Mouse (Mus musculus): ENCODE measurements around the gene Slc38a4. TPM values are rescaled to one million over a fixed set of nuclear protein-coding genes. Genes with fewer than 3 reads are reported as not detected.
A peak's percentile ranks its signal among the peaks of the same experiment; 100 is the strongest.

Gene Slc38a4
- polyA plus RNA-seq (2016; fragmentation: Nextera tagmentation; extraction: Ambion mirVana): 159 and 174 TPM in 2 replicates

- peaks cover 14% of the 10 kb centered on the region for H3K9me3 ChIP-seq (replicated peaks)
- peak; percentile 69 for ATAC-seq (ENCODE audit: insufficient number of reproducible peaks, low FRiP score)
- H3K36me3 ChIP-seq: no peaks in the 10 kb centered on the region
- no peaks in the 10 kb centered on the region for H3K27me3 ChIP-seq (replicated peaks)
- peak within 1 kb of the TSS; percentile 66 for H3K4me3 ChIP-seq
- 54% methylated on average over 9 of the region's 9 CpGs for WGBS
- H3K4me2 ChIP-seq: peak within 1 kb of the TSS; percentile 65
- H3K9ac ChIP-seq: peak within 1 kb of the TSS; percentile 87
- peak within 1 kb of the TSS; percentile 87 for H3K27ac ChIP-seq (ENCODE audit: poor library complexity, severe bottlenecking)
- H3K4me1 ChIP-seq (replicated peaks): peaks cover 25% of the 10 kb centered on the region; the same call in 1 of the 2 replicates
Measured at GRCm38 (mm10) chr15:97055794-97056193, at the start of gene Slc38a4. Gene Slc38a4 (minus strand): TSS chr15:97055956.

- Histone ChIP-seq H3K36me3 (no peaks in the 10 kb centered on the region), H3K9ac (no peak overlapping the region), H3K4me3 (no peak overlapping the region), H3K27me3 (replicated peaks) (no peaks in the 10 kb centered on the region), H3K4me2 (no peak overlapping the region), H3K27ac (ENCODE audit: poor library complexity, severe bottlenecking) (peak overlapping the region; percentile 53), H3K9me3 (replicated peaks) (no peaks in the 10 kb centered on the region), H3K4me1 (replicated peaks) (peaks cover 59% of the 10 kb centered on the region)
- 5% methylated on average over 3 of the region's 3 CpGs for WGBS
- peak; percentile 47; the same call in 1 of the 2 replicates for ATAC-seq (ENCODE audit: insufficient number of reproducible peaks, low FRiP score)
Measured at GRCm38 (mm10) chr15:97104889-97105391, 49.2 kb upstream of the Slc38a4 start.

- ATAC-seq (ENCODE audit: insufficient number of reproducible peaks, low FRiP score): no peak
- Histone ChIP-seq H3K4me2 (no peak overlapping the region), H3K4me1 (replicated peaks) (peaks cover 59% of the 10 kb centered on the region), H3K4me3 (no peak overlapping the region), H3K9ac (no peak overlapping the region), H3K9me3 (replicated peaks) (no peaks in the 10 kb centered on the region), H3K27ac (ENCODE audit: poor library complexity, severe bottlenecking) (peak overlapping the region; percentile 53; the same call in 1 of the 2 replicates), H3K27me3 (replicated peaks) (no peaks in the 10 kb centered on the region), H3K36me3 (no peaks in the 10 kb centered on the region)
- WGBS: 91% methylated on average over 3 of the region's 3 CpGs
Measured at GRCm38 (mm10) chr15:97104048-97104447, 48.3 kb upstream of the Slc38a4 start.

- 0 out of 2 replicates have a peak, but pooled peaks have one; percentile 46 for ATAC-seq (ENCODE audit: insufficient number of reproducible peaks, low FRiP score)
- no peaks in the 10 kb centered on the region for H3K27me3 ChIP-seq (replicated peaks)
- WGBS: 17% methylated on average over 10 of the region's 10 CpGs
- peak overlapping the region; percentile 26; the same call in 1 of the 2 replicates for H3K4me2 ChIP-seq
- H3K4me1 ChIP-seq (replicated peaks): peaks cover 52% of the 10 kb centered on the region
- no peaks in the 10 kb centered on the region for H3K9me3 ChIP-seq (replicated peaks)
- no peaks in the 10 kb centered on the region for H3K36me3 ChIP-seq
- H3K9ac ChIP-seq: no peak overlapping the region
- no peak overlapping the region for H3K4me3 ChIP-seq
- peak overlapping the region; percentile 94 for H3K27ac ChIP-seq (ENCODE audit: poor library complexity, severe bottlenecking)
Measured at GRCm38 (mm10) chr15:97102811-97103210, 47.1 kb upstream of the Slc38a4 start.

GRCm38 (mm10) chr15:97102181-97102580 is 46.4 kb upstream of the Slc38a4 start:
- H3K4me2 ChIP-seq: no peak overlapping the region

GRCm38 (mm10) chr15:97099101-97099500 is 43.3 kb upstream of the Slc38a4 start:
- Histone ChIP-seq H3K36me3 (no peaks in the 10 kb centered on the region), H3K4me1 (replicated peaks) (peaks cover 25% of the 10 kb centered on the region), H3K4me3 (no peak overlapping the region), H3K9me3 (replicated peaks) (no peaks in the 10 kb centered on the region; the same call in 1 of the 2 replicates), H3K27ac (ENCODE audit: poor library complexity, severe bottlenecking) (no peak overlapping the region), H3K9ac (no peak overlapping the region), H3K4me2 (no peak overlapping the region), H3K27me3 (replicated peaks) (no peaks in the 10 kb centered on the region)
- no peak for ATAC-seq (ENCODE audit: insufficient number of reproducible peaks, low FRiP score)
- 95% methylated on average over 10 of the region's 10 CpGs for WGBS

More at GRCm38 (mm10) chr15:97102181-97102580, 46.4 kb upstream of the Slc38a4 start:
- peak overlapping the region; percentile 94 for H3K27ac ChIP-seq (ENCODE audit: poor library complexity, severe bottlenecking)
- H3K36me3 ChIP-seq: no peaks in the 10 kb centered on the region
- no peak overlapping the region for H3K9ac ChIP-seq
- peaks cover 49% of the 10 kb centered on the region for H3K4me1 ChIP-seq (replicated peaks)
- ATAC-seq (ENCODE audit: insufficient number of reproducible peaks, low FRiP score): peak; percentile 73
- no peaks in the 10 kb centered on the region for H3K9me3 ChIP-seq (replicated peaks)
- WGBS: 53% methylated on average over 5 of the region's 5 CpGs
- no peak overlapping the region for H3K4me3 ChIP-seq
- H3K27me3 ChIP-seq (replicated peaks): no peaks in the 10 kb centered on the region

- H3K27ac ChIP-seq (ENCODE audit: poor library complexity, severe bottlenecking): no peak overlapping the region
- 80% methylated on average over 4 of the region's 4 CpGs for WGBS
- no peaks in the 10 kb centered on the region; the same call in 1 of the 2 replicates for H3K9me3 ChIP-seq (replicated peaks)
- H3K27me3 ChIP-seq (replicated peaks): no peaks in the 10 kb centered on the region
- no peak for ATAC-seq (ENCODE audit: insufficient number of reproducible peaks, low FRiP score)
- H3K36me3 ChIP-seq: no peaks in the 10 kb centered on the region
- H3K9ac ChIP-seq: no peak overlapping the region
- H3K4me1 ChIP-seq (replicated peaks): peaks cover 22% of the 10 kb centered on the region
- no peak overlapping the region for H3K4me2 ChIP-seq
- no peak overlapping the region for H3K4me3 ChIP-seq
Measured at GRCm38 (mm10) chr15:97097548-97097947, 41.8 kb upstream of the Slc38a4 start.

- no peaks in the 10 kb centered on the region for H3K36me3 ChIP-seq
- 9% methylated on average over 6 of the region's 6 CpGs for WGBS
- H3K9me3 ChIP-seq (replicated peaks): no peaks in the 10 kb centered on the region; the same call in 1 of the 2 replicates
- ATAC-seq (ENCODE audit: insufficient number of reproducible peaks, low FRiP score): no peak
- H3K4me1 ChIP-seq (replicated peaks): peaks cover 18% of the 10 kb centered on the region
- H3K27me3 ChIP-seq (replicated peaks): no peaks in the 10 kb centered on the region
- H3K27ac ChIP-seq (ENCODE audit: poor library complexity, severe bottlenecking): no peak overlapping the region
- H3K4me3 ChIP-seq: no peak overlapping the region
- peak overlapping the region; percentile 23 for H3K4me2 ChIP-seq
- no peak overlapping the region for H3K9ac ChIP-seq
Measured at GRCm38 (mm10) chr15:97089526-97089925, 33.8 kb upstream of the Slc38a4 start.

GRCm38 (mm10) chr15:97085833-97086232 is 30.1 kb upstream of the Slc38a4 start:
- no peak overlapping the region for H3K27ac ChIP-seq (ENCODE audit: poor library complexity, severe bottlenecking)
- H3K4me3 ChIP-seq: no peak overlapping the region
- no peaks in the 10 kb centered on the region for H3K9me3 ChIP-seq (replicated peaks)
- H3K9ac ChIP-seq: no peak overlapping the region
- ATAC-seq (ENCODE audit: insufficient number of reproducible peaks, low FRiP score): no peak
- peaks cover 6% of the 10 kb centered on the region for H3K4me1 ChIP-seq (replicated peaks)
- 38% methylated on average over 5 of the region's 5 CpGs for WGBS
- peak overlapping the region; percentile 31 for H3K4me2 ChIP-seq
- H3K27me3 ChIP-seq (replicated peaks): no peaks in the 10 kb centered on the region
- H3K36me3 ChIP-seq: no peaks in the 10 kb centered on the region

- Histone ChIP-seq H3K36me3 (no peaks in the 10 kb centered on the region), H3K4me2 (no peak overlapping the region), H3K4me3 (no peak overlapping the region), H3K9me3 (replicated peaks) (no peaks in the 10 kb centered on the region), H3K27me3 (replicated peaks) (no peaks in the 10 kb centered on the region), H3K27ac (ENCODE audit: poor library complexity, severe bottlenecking) (no peak overlapping the region), H3K4me1 (replicated peaks) (peaks cover 17% of the 10 kb centered on the region), H3K9ac (no peak overlapping the region)
- 82% methylated on average over 6 of the region's 6 CpGs for WGBS
- no peak for ATAC-seq (ENCODE audit: insufficient number of reproducible peaks, low FRiP score)
Measured at GRCm38 (mm10) chr15:97077665-97078064, 21.9 kb upstream of the Slc38a4 start.

GRCm38 (mm10) chr15:97076092-97076491 is 20.3 kb upstream of the Slc38a4 start:
- Histone ChIP-seq H3K4me2 (no peak overlapping the region), H3K4me1 (replicated peaks) (peaks cover 18% of the 10 kb centered on the region), H3K9me3 (replicated peaks) (no peaks in the 10 kb centered on the region), H3K27me3 (replicated peaks) (no peaks in the 10 kb centered on the region), H3K36me3 (no peaks in the 10 kb centered on the region), H3K9ac (no peak overlapping the region), H3K27ac (ENCODE audit: poor library complexity, severe bottlenecking) (no peak overlapping the region), H3K4me3 (no peak overlapping the region)
- peak; percentile 45; the same call in 1 of the 2 replicates for ATAC-seq (ENCODE audit: insufficient number of reproducible peaks, low FRiP score)
- 70% methylated on average over 3 of the region's 3 CpGs for WGBS

- Histone ChIP-seq H3K4me1 (replicated peaks) (peaks cover 18% of the 10 kb centered on the region), H3K27me3 (replicated peaks) (no peaks in the 10 kb centered on the region), H3K4me3 (no peak overlapping the region), H3K9ac (no peak overlapping the region), H3K27ac (ENCODE audit: poor library complexity, severe bottlenecking) (no peak overlapping the region), H3K9me3 (replicated peaks) (no peaks in the 10 kb centered on the region), H3K4me2 (no peak overlapping the region), H3K36me3 (no peaks in the 10 kb centered on the region)
- 56% methylated on average over 4 of the region's 4 CpGs for WGBS
- no peak for ATAC-seq (ENCODE audit: insufficient number of reproducible peaks, low FRiP score)
Measured at GRCm38 (mm10) chr15:97075240-97075639, 19.5 kb upstream of the Slc38a4 start.

Measured in heart, embryonic 12.5 days (tissue).